Mouse (Mus musculus) small intestine, adult 2 months (tissue): ENCODE measurements at regions not wholly inside any gene's neighbourhood (a gene's known extent, or its start where the extent isn't known, plus 50 kb on each side); places are given as distances from the start of the nearest gene placed in this dataset.

Experiments
- CTCF ChIP-seq: fragments of 200-500 bp; IDR thresholded peaks from 2 replicates; pipeline ENCODE4 v1.5.1; 2012; ENCODE audit warnings: low read depth, mild to moderate bottlenecking, control low read depth, inconsistent platforms, low read length, moderate library complexity, mixed read lengths; ENCODE audit not compliant: insufficient replicate concordance, insufficient read length; ENCODE audit errors: extremely low read depth
- POLR2A ChIP-seq: fragments of 200-500 bp; IDR thresholded peaks from 2 replicates; pipeline ENCODE4 v1.6.1; 2012; ENCODE audit warnings: low read depth, mild to moderate bottlenecking, control low read depth, inconsistent platforms, low read length, moderate library complexity

DNA sequence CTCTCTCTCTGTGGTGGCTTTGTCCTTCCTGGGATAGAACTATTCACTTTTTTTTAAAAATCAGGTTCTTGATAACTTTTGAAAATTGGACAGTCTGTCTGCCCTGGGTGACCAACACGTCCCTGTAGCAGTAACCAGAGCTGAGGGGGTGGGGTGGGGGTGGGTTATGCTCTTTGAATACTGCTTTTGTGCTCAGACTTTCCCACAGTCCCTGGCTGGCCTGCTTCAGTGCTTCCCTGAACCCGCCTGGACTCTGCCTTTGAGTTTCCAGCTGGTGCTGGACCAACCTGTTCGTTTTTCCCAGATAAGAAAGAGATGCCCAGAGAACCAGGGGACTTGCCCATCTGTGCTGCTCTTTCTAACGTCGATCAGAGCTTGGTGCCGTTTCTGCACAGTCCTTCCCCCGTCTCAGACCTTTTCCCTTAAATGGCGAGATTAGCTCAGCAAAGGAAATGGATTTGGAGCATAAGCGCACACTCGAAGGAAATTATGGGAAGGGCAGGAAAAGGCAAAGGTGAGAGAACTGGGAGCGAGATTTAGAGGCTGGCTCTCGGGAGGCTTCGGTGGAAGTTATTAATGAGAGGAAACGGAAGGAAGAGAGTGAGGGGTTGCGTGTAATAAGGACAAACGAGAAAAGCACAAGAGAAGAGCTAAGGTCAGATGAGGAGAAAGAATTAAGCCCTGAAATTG is 50.7 kb upstream of the Etv6 start:
- TF ChIP-seq CTCF (no peak), POLR2A (no peak)
